ENCODE assay signal across 9 mouse cellular contexts in the genomic region with DNA sequence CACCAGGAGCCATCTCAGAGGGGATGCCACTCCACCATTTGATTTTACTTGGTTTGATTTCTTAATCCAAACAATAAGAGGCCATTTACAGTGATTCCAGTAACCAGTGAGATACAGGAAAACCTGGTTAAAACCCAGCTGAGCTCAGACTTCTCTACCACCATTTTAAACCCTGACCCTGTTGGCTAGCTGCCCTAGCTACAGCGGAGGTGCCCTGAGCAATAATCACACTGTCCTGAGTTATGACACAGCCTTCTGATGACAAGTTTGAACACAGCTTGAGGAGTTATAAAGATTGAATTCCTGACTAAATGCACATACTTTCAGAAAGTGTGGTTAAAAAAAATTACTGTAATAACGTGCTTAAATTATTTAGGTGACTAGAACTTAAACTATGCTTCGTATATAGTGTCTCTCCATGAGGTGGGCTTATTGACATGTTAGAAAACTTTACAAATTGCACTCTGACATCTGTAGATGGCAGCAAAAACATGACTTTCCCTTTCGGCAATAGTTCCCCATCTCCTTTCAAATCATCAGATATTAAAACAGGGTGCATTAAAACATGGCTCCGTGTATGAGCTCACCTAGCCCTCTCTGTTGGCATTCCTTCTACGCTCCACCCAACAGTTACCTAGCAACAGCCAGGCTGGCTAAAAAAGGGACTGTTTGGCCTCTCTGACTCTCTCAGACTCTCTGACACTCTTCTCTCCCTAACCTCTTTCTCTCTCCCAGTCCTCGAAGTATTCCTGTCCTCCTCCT. TPM values are rescaled to one million over a fixed set of nuclear protein-coding genes. Genes with fewer than 3 reads are reported as not detected.
DNase-seq lines count a peak whose midpoint lies in the region; ATAC-seq and TF ChIP-seq lines count a peak whose summit lies in the region.
"Had no signal": no experiment of that assay in that cellular context is flagged by ENCODE, and none has a peak within 500 bp of the region (broad histone marks: within the 10 kb centered on the region; RNA-seq: fewer than 3 reads in every experiment).

No protein-coding gene starts in this region.

- H3K4me1 ChIP-seq in forebrain, embryonic 16.5 days (replicated peaks; ENCODE audit: control insufficient read depth, insufficient read depth, low read length): 0 out of 2 replicates have a peak, but pooled peaks cover 2% of the 10 kb centered on the region
- peaks cover 10% of the 10 kb centered on the region; the same call in 1 of the 2 replicates for H3K4me1 ChIP-seq in limb, embryonic 14.5 days (ENCODE audit: control insufficient read depth, insufficient read depth, low read length)
- no peaks in the 10 kb centered on the region for H3K4me1 ChIP-seq in stomach, postnatal 0 days (replicated peaks; ENCODE audit: control insufficient read depth, insufficient read depth)

- no peak overlapping the region for H3K4me2 ChIP-seq in forebrain, embryonic 16.5 days (ENCODE audit: low read length)
- H3K4me2 ChIP-seq in limb, embryonic 14.5 days (replicated peaks; ENCODE audit: low read depth, low read length, severe bottlenecking): no peak overlapping the region
- H3K4me2 ChIP-seq in stomach, postnatal 0 days (replicated peaks; ENCODE audit: low read depth): no peak overlapping the region

- TF ChIP-seq EP300 in stomach, postnatal 0 days (optimal IDR thresholded peaks at IDR 0.05): no peak

- H3K9ac ChIP-seq in forebrain, embryonic 16.5 days (replicated peaks; ENCODE audit: low read depth, low read length): no peak overlapping the region
- H3K9ac ChIP-seq in limb, embryonic 14.5 days (ENCODE audit: low read depth, low read length, severe bottlenecking): no peak overlapping the region
- no peak overlapping the region for H3K9ac ChIP-seq in stomach, postnatal 0 days (ENCODE audit: low read length)

- peak; percentile 81 for TF ChIP-seq CTCF in layer of hippocampus, adult 2 months (conservative IDR thresholded peaks at IDR 0.05)
- TF ChIP-seq CTCF in stomach, postnatal 0 days (IDR thresholded peaks at IDR 0.05; ENCODE audit: low read depth): peak; percentile 55

- DNase-seq in CD4-positive, CD25-positive, alpha-beta regulatory T cell, adult 2 months (ENCODE audit: low read depth, low spot score): peak; percentile 28
- DNase-seq in layer of hippocampus, adult 2 months (ENCODE audit: low spot score in 2 of 2): peak; percentile 21 to 24
- no peak for DNase-seq in layer of hippocampus, adult 8-10 months (ENCODE audit: low spot score in 2 of 2)
- DNase-seq in limb, embryonic 14.5 days (ENCODE audit: low spot score): peak; percentile 72
- peak; percentile 54 for DNase-seq in stomach, postnatal 0 days (ENCODE audit: low spot score)

- no peak overlapping the region for H3K27ac ChIP-seq in layer of hippocampus, adult 2 months
- H3K27ac ChIP-seq in forebrain, embryonic 16.5 days (ENCODE audit: low read length): no peak overlapping the region
- H3K27ac ChIP-seq in limb, embryonic 14.5 days (replicated peaks; ENCODE audit: low read depth, low read length): no peak overlapping the region
- H3K27ac ChIP-seq in stomach, postnatal 0 days (replicated peaks): peak overlapping the region; percentile 53

- no peaks in the 10 kb centered on the region for H3K36me3 ChIP-seq in forebrain, embryonic 16.5 days (ENCODE audit: control insufficient read depth, insufficient read depth)
- H3K36me3 ChIP-seq in limb, embryonic 14.5 days (ENCODE audit: control insufficient read depth, insufficient read depth, low read length): no peaks in the 10 kb centered on the region
- no peaks in the 10 kb centered on the region for H3K36me3 ChIP-seq in stomach, postnatal 0 days (ENCODE audit: control insufficient read depth, insufficient read depth, low read length)

- H3K4me3 ChIP-seq in layer of hippocampus, adult 2 months: 0 out of 2 replicates have a peak overlapping the region, but pooled peaks have one; percentile 30
- H3K4me3 ChIP-seq in forebrain, embryonic 16.5 days (replicated peaks; ENCODE audit: low read length): no peak overlapping the region
- H3K4me3 ChIP-seq in limb, embryonic 14.5 days (replicated peaks; ENCODE audit: low read length): no peak overlapping the region
- H3K4me3 ChIP-seq in stomach, postnatal 0 days (ENCODE audit: low read depth, low read length): no peak overlapping the region

- WGBS in forebrain, embryonic 16.5 days: 66% methylated on average over 7 of the region's 7 CpGs
- WGBS in limb, embryonic 14.5 days: 46% methylated on average over 7 of the region's 7 CpGs
- WGBS in stomach, postnatal 0 days: 35% methylated on average over 7 of the region's 7 CpGs

- no peaks in the 10 kb centered on the region for H3K9me3 ChIP-seq in forebrain, embryonic 16.5 days (ENCODE audit: control insufficient read depth, low read length)
- no peaks in the 10 kb centered on the region for H3K9me3 ChIP-seq in limb, embryonic 14.5 days (ENCODE audit: control insufficient read depth, low read length)
- H3K9me3 ChIP-seq in stomach, postnatal 0 days (ENCODE audit: control insufficient read depth, low read length): no peaks in the 10 kb centered on the region

- no peak for TF ChIP-seq POLR2A in limb, embryonic 14.5 days (IDR thresholded peaks at IDR 0.05; ENCODE audit: borderline replicate concordance, extremely low read depth, insufficient read depth, insufficient read length)

- no peak for ATAC-seq in CD4-positive, CD25-positive, alpha-beta regulatory T cell, adult 4 months
- peak; percentile 49; the same call in 1 of the 2 replicates for ATAC-seq in forebrain, embryonic 16.5 days
- ATAC-seq in limb, embryonic 14.5 days (ENCODE audit: low FRiP score, low read depth): peak; percentile 73; the same call in 1 of the 2 replicates
- peak; percentile 88 for ATAC-seq in stomach, postnatal 0 days (ENCODE audit: low FRiP score, low TSS enrichment)
- ATAC-seq in erythroblast, adult 5-6 weeks (replicated peaks; ENCODE audit: low FRiP score, poor library complexity, severe bottlenecking): no peak

- H3K27me3 ChIP-seq in forebrain, embryonic 16.5 days (replicated peaks; ENCODE audit: control insufficient read depth, insufficient read depth, low read length): no peaks in the 10 kb centered on the region
- no peaks in the 10 kb centered on the region for H3K27me3 ChIP-seq in limb, embryonic 14.5 days (ENCODE audit: control insufficient read depth, insufficient read depth, low read length)
- no peaks in the 10 kb centered on the region for H3K27me3 ChIP-seq in stomach, postnatal 0 days (ENCODE audit: control insufficient read depth, insufficient read depth, low read length)

RNA-seq across cellular contexts. Expression of gene Gm11099, which starts 29.1 kb away (rescaled TPM):
- polyA plus RNA-seq in CD4-positive, CD25-positive, alpha-beta regulatory T cell, adult 4 months (2017; shearing (Covaris generic)): not detected
- total RNA-seq in layer of hippocampus, adult 2 months (2021): not detected
- total RNA-seq in layer of hippocampus, adult 8-10 months (2022): not detected
- polyA plus RNA-seq in forebrain, embryonic 16.5 days (2015; fragmentation: Nextera tagmentation; extraction: Ambion mirVana): not detected in 2 replicates
- not detected in 2 replicates for polyA plus RNA-seq in limb, embryonic 14.5 days (2012; rRNA removed)
- polyA plus RNA-seq in limb, embryonic 14.5 days (2014; fragmentation: Nextera tagmentation; extraction: Ambion mirVana): not detected in 2 replicates
- not detected in 2 replicates for polyA plus RNA-seq in stomach, postnatal 0 days (2015; fragmentation: Nextera tagmentation; extraction: Ambion mirVana)
- not detected in 2 replicates for total RNA-seq in erythroblast, adult 5-6 weeks (2015; ENCODE audit: low replicate concordance)
- not detected in 2 replicates for total RNA-seq in erythroblast, adult 5-6 weeks (2017; ENCODE audit: low replicate concordance)
- total RNA-seq: common myeloid progenitor, adult 5-6 weeks had no signal

Comparison
In these comparisons a context has a peak if more than half of its experiments do, and no peak if none do; other contexts are left out.
1. DNase-seq: peak in CD4-positive, CD25-positive, alpha-beta regulatory T cell, adult 2 months (single experiment), layer of hippocampus, adult 2 months (2 of 2), limb, embryonic 14.5 days (single experiment) and stomach, postnatal 0 days (single experiment); none in layer of hippocampus, adult 8-10 months (0 of 2).
2. ATAC-seq: peak in forebrain, embryonic 16.5 days (single experiment), limb, embryonic 14.5 days (single experiment) and stomach, postnatal 0 days (single experiment); none in CD4-positive, CD25-positive, alpha-beta regulatory T cell, adult 4 months (single experiment) and erythroblast, adult 5-6 weeks (single experiment).